Mouse (Mus musculus) bone marrow, adult 2 months (tissue): ENCODE measurements around the gene Tmem132b.

Source experiments
- CTCF ChIP-seq: fragments of 200-500 bp; IDR thresholded peaks from 2 replicates; pipeline ENCODE4 v1.5.1; 2011; ENCODE audit warnings: low read length, control low read depth; ENCODE audit not compliant: control insufficient read depth, insufficient read depth
- POLR2A ChIP-seq: fragments of 200-500 bp; IDR thresholded peaks from 2 replicates; pipeline ENCODE4 v1.6.1; 2011; ENCODE audit warnings: low read depth, mild to moderate bottlenecking, control low read depth, low read length, borderline replicate concordance; ENCODE audit not compliant: control insufficient read depth

- TF ChIP-seq CTCF (no peak), POLR2A (no peak)
Measured at GRCm38 (mm10) chr5:125508006-125508405, 23.6 kb upstream of the Tmem132b start.
